Mouse (Mus musculus) bone marrow, adult 2 months (tissue): ENCODE data around the gene Slc4a8.
"Not testable (repeated sequence)": the region's sequence is repeated elsewhere in the genome, so short reads cannot be mapped to it uniquely, and the experiment has no call there.

Source experiments
- CTCF ChIP-seq: fragments of 200-500 bp; IDR thresholded peaks from 2 replicates; pipeline ENCODE4 v1.5.1; 2011; ENCODE audit warnings: low read length, control low read depth; ENCODE audit not compliant: control insufficient read depth, insufficient read depth
- POLR2A ChIP-seq: fragments of 200-500 bp; IDR thresholded peaks from 2 replicates; pipeline ENCODE4 v1.6.1; 2011; ENCODE audit warnings: low read depth, mild to moderate bottlenecking, control low read depth, low read length, borderline replicate concordance; ENCODE audit not compliant: control insufficient read depth

- TF ChIP-seq POLR2A, CTCF: not testable (repeated sequence)
Observed at GRCm38 (mm10) chr15:100769023-100769422, 7.5 kb downstream of the Slc4a8 start.
